Mouse (Mus musculus): ENCODE data around the gene Tbck.

- TF ChIP-seq POLR2A (IDR thresholded peaks at IDR 0.05; ENCODE audit: insufficient read length, low read depth) = no peak
- TF ChIP-seq MAX (IDR thresholded peaks at IDR 0.05; ENCODE audit: low read depth) = no peak
- TF ChIP-seq USF1 (IDR thresholded peaks at IDR 0.05; ENCODE audit: low read depth) = no peak
- TF ChIP-seq MYOG (IDR thresholded peaks at IDR 0.05; ENCODE audit: control insufficient read depth in 1 of 3, insufficient read depth in 1 of 3, insufficient read length in 2 of 3, low read depth in 2 of 3) = no peak
- TF ChIP-seq E2F4 (IDR thresholded peaks at IDR 0.05; ENCODE audit: insufficient read depth) = no peak
- no peak for TF ChIP-seq CEBPB (IDR thresholded peaks at IDR 0.05; ENCODE audit: insufficient read depth, poor library complexity, severe bottlenecking)
- TF ChIP-seq MYOD1 (IDR thresholded peaks at IDR 0.05; ENCODE audit: control insufficient read depth in 1 of 3, insufficient read length in 2 of 3, low read depth in 2 of 3) = no peak
- TF ChIP-seq POLR2AphosphoS2 (IDR thresholded peaks at IDR 0.05; ENCODE audit: insufficient read length, low read depth) = no peak
- no peak for TF ChIP-seq SRF (IDR thresholded peaks at IDR 0.05; ENCODE audit: control insufficient read depth, insufficient read length, low read depth)
- no peak for TF ChIP-seq REST (IDR thresholded peaks at IDR 0.05; ENCODE audit: insufficient read depth, insufficient read length)
- TF ChIP-seq TCF12 (IDR thresholded peaks at IDR 0.05; ENCODE audit: insufficient read depth, poor library complexity, severe bottlenecking) = no peak
These were observed 167.5 kb downstream of the Tbck start for GRCm38 (mm10) chr3:132851417-132851816.
